Mouse (Mus musculus) midbrain, embryonic 16.5 days (tissue): ENCODE results near the gene Il34. TPM values are rescaled to one million over a fixed set of nuclear protein-coding genes. Genes with fewer than 3 reads are reported as not detected.

Experiments
- ATAC-seq: fragments of 200-750 bp; cut with Nextera tagmentation; 2 replicates; pipeline ENCODE4 v1.8.0; 2017; ENCODE audit warnings: moderate TSS enrichment
- H3K27ac ChIP-seq: fragments of 300-500 bp; sonication (generic); 2 replicates; pipeline ENCODE4 v1.5.1; 2014; ENCODE audit warnings: mild to moderate bottlenecking, low read length, mixed read lengths
- H3K27me3 ChIP-seq: fragments of 300-500 bp; sonication (generic); 2 replicates; pipeline ENCODE4 v1.6.1; 2014; ENCODE audit warnings: low read depth, low read length, mixed read lengths; ENCODE audit not compliant: control insufficient read depth, insufficient read depth
- H3K36me3 ChIP-seq: fragments of 300-500 bp; sonication (generic); 2 replicates; pipeline ENCODE4 v1.6.1; 2014; ENCODE audit warnings: mild to moderate bottlenecking, low read length, moderate library complexity, mixed read lengths; ENCODE audit not compliant: control insufficient read depth, insufficient read depth
- H3K4me1 ChIP-seq: fragments of 300-500 bp; sonication (generic); 2 replicates; pipeline ENCODE4 v1.6.1; 2014; ENCODE audit warnings: mild to moderate bottlenecking, low read length, mixed read lengths; ENCODE audit not compliant: control insufficient read depth, insufficient read depth
- H3K4me2 ChIP-seq: fragments of 300-500 bp; sonication (generic); 2 replicates; pipeline ENCODE4 v1.6.1; 2014; ENCODE audit warnings: mild to moderate bottlenecking, low read length, mixed read lengths
- H3K4me3 ChIP-seq: fragments of 300-500 bp; sonication (generic); 2 replicates; pipeline ENCODE4 v1.5.1; 2014; ENCODE audit warnings: low read depth, mild to moderate bottlenecking, low read length, moderate library complexity, mixed read lengths
- H3K9ac ChIP-seq: fragments of 300-500 bp; sonication (generic); 2 replicates; pipeline ENCODE4 v1.6.1; 2014; ENCODE audit warnings: low read depth, low read length, mixed read lengths
- H3K9me3 ChIP-seq: fragments of 300-500 bp; sonication (generic); replicated peaks from 2 replicates; pipeline ENCODE4 v1.6.1; 2014; ENCODE audit warnings: mild to moderate bottlenecking, low read length, mixed read lengths; ENCODE audit not compliant: control insufficient read depth, poor library complexity, severe bottlenecking
- WGBS: fragments of 180-500 bp; shearing (Covaris S2); extraction: QIAGEN DNeasy Blood & Tissue Kit; methylation state at CpG from one replicate; pipeline ENCODE4 v1.1.7; 2014; 5-methylcytosine and 5-hydroxymethylcytosine counted together
- polyA plus RNA-seq: library from polyadenylated mRNA; unstranded; fragments of >200 nt; fragmentation: Nextera tagmentation; extraction: Ambion mirVana; gene quantifications from 2 replicates; pipeline ENCODE4 v1.2.1, GENCODE M21; 2015

Gene Il34
- polyA plus RNA-seq, 1 experiment from 2014 or later, result 7.7 TPM

DNA sequence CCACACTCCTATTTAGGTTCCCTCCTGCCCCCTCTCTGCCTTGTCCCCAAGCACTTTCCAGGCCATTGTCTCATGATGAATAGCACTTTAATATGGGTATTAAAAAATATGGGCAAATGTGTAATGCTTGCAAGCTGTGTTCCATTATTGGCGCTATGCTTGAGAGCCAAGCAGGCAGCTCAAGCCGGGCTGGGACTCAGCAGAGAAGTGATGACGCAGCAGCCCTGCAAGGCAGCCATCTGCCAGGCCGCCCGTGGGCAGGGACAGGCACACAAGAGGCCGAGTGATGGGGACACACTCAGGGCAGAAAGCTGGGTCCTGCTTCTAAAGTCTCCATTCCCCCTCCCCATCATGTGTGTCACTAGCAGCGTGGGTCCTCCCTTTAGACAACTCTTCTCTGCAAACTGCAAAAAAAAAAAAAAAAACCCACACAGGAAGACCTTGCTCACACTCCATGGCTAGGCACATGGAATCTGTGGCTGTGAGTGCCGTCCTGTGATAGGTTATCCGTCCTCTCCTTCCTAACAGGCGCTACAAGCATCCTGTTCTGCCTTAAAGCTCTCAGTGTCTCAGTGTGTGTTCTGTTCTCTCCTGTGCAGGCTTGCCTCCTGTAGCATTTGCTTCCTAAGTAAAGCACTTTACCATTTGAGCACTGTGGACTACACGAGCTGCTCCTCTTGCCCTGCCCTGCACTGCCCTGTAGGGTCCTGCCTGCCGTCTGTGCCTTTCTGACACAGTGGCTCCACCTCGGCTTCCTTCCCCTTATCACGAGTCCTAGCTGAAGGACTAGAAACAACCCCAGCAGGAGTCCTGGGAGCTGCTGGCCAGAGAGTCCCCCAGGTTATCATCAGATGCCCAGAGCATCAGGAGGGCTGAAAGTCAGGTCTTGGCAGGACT lies 100.1 kb downstream of the Il34 start:
- WGBS, result 72% methylated on average over 14 of the region's 14 CpGs
- no peaks in the 10 kb centered on the region for H3K9me3 ChIP-seq
- no peak overlapping the region for H3K4me2 ChIP-seq
- no peak for ATAC-seq
- H3K4me1 ChIP-seq, result peaks cover 4% of the 10 kb centered on the region
- H3K27me3 ChIP-seq, result no peaks in the 10 kb centered on the region
- no peak overlapping the region for H3K27ac ChIP-seq
- H3K9ac ChIP-seq, result no peak overlapping the region
- no peak overlapping the region for H3K4me3 ChIP-seq
- H3K36me3 ChIP-seq, result no peaks in the 10 kb centered on the region

DNA sequence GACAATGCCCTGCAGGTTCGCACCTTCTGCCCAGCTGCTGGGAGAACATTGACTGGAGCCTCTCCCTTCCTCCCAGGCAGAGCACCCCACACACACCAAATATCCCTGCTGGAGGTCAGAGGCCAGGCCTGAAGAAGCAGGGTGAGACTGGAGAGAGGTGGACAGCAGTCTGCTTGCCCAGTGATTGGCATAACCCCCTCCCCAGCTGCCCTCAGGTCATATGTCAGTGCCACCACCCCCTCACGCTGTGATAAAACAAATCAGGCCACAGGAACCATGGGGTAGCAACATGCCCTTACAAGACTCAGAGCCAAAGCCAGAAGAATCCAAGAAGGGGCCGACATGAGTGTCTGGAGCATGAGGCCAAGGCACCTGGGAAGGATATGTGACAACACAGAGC lies 101.6 kb downstream of the Il34 start:
- Histone ChIP-seq H3K4me2 (no peak overlapping the region), H3K4me3 (no peak overlapping the region), H3K4me1 (peaks cover 4% of the 10 kb centered on the region), H3K9me3 (no peaks in the 10 kb centered on the region), H3K36me3 (no peaks in the 10 kb centered on the region), H3K27me3 (no peaks in the 10 kb centered on the region), H3K9ac (no peak overlapping the region), H3K27ac (no peak overlapping the region)
- no peak for ATAC-seq
- WGBS, result 86% methylated on average over 3 of the region's 3 CpGs

GRCm38 (mm10) chr8:110703460-110704061 lies 102.2 kb downstream of the Il34 start:
- no peak overlapping the region for H3K27ac ChIP-seq
- H3K27me3 ChIP-seq, result no peaks in the 10 kb centered on the region
- no peak overlapping the region for H3K4me3 ChIP-seq
- no peaks in the 10 kb centered on the region for H3K9me3 ChIP-seq
- H3K4me1 ChIP-seq, result peaks cover 4% of the 10 kb centered on the region
- 82% methylated on average over 9 of the region's 9 CpGs for WGBS
- no peaks in the 10 kb centered on the region for H3K36me3 ChIP-seq
- no peak for ATAC-seq
- no peak overlapping the region for H3K9ac ChIP-seq
- no peak overlapping the region for H3K4me2 ChIP-seq

- Histone ChIP-seq H3K27me3 (no peaks in the 10 kb centered on the region), H3K36me3 (no peaks in the 10 kb centered on the region), H3K9me3 (no peaks in the 10 kb centered on the region), H3K4me2 (no peak overlapping the region), H3K27ac (no peak overlapping the region), H3K4me1 (peaks cover 4% of the 10 kb centered on the region), H3K4me3 (no peak overlapping the region), H3K9ac (no peak overlapping the region)
- ATAC-seq, result no peak
- WGBS, result 49% methylated on average over 9 of the region's 9 CpGs
These were observed 102.9 kb downstream of the Il34 start for GRCm38 (mm10) chr8:110702636-110703459.

- Histone ChIP-seq H3K9me3 (no peaks in the 10 kb centered on the region), H3K27me3 (no peaks in the 10 kb centered on the region), H3K36me3 (0 out of 2 replicates have a peak, but pooled peaks cover 2% of the 10 kb centered on the region), H3K9ac (no peak overlapping the region), H3K4me3 (no peak overlapping the region), H3K4me2 (no peak overlapping the region), H3K4me1 (peaks cover 4% of the 10 kb centered on the region), H3K27ac (no peak overlapping the region)
- WGBS, result 88% methylated on average over 2 of the region's 2 CpGs
- no peak for ATAC-seq
These were observed 105.2 kb downstream of the Il34 start for GRCm38 (mm10) chr8:110700561-110700960.

- H3K27me3 ChIP-seq, result no peaks in the 10 kb centered on the region
- no peak for ATAC-seq
- no peaks in the 10 kb centered on the region for H3K9me3 ChIP-seq
- no peak overlapping the region for H3K9ac ChIP-seq
- no peak overlapping the region for H3K27ac ChIP-seq
- H3K4me3 ChIP-seq, result no peak overlapping the region
- H3K36me3 ChIP-seq, result 0 out of 2 replicates have a peak, but pooled peaks cover 2% of the 10 kb centered on the region
- H3K4me1 ChIP-seq, result peaks cover 13% of the 10 kb centered on the region
- H3K4me2 ChIP-seq, result no peak overlapping the region
- WGBS, result 86% methylated on average over 7 of the region's 7 CpGs
These were observed 106.2 kb downstream of the Il34 start for GRCm38 (mm10) chr8:110699501-110699900.

- Histone ChIP-seq H3K9ac (no peak overlapping the region), H3K4me1 (peaks cover 9% of the 10 kb centered on the region), H3K36me3 (0 out of 2 replicates have a peak, but pooled peaks cover 2% of the 10 kb centered on the region), H3K4me3 (no peak overlapping the region), H3K27ac (no peak overlapping the region), H3K4me2 (no peak overlapping the region), H3K9me3 (no peaks in the 10 kb centered on the region), H3K27me3 (no peaks in the 10 kb centered on the region)
- WGBS, result 83% methylated on average over 1 of the region's 1 CpGs
- ATAC-seq, result no peak
These were observed 107.6 kb downstream of the Il34 start for GRCm38 (mm10) chr8:110698098-110698497.

DNA sequence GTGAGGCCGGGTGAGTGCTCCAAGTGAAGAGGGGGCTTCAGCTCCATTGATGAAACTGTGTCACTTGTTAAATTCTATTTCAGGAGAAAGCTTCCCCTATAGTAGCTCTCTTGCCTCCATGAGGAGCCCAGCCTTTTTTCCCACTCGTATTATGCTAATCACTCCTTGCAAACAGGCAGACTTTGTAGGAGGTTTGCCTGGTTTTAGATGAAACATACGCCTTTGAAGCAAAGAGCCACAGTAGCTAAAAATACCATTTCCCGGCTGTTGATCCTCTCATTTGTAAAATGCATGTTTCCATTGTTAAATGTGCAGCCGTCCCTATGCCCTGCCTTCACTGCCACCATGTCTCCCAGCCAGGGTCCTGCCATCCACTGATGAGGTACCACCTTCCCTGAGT lies 108.2 kb downstream of the Il34 start:
- peaks cover 9% of the 10 kb centered on the region for H3K4me1 ChIP-seq
- 77% methylated on average over 5 of the region's 5 CpGs for WGBS

More for the DNA sequence above, 108.2 kb downstream of the Il34 start:
- Histone ChIP-seq H3K27ac (no peak overlapping the region), H3K9me3 (no peaks in the 10 kb centered on the region), H3K4me3 (no peak overlapping the region), H3K27me3 (no peaks in the 10 kb centered on the region), H3K36me3 (0 out of 2 replicates have a peak, but pooled peaks cover 2% of the 10 kb centered on the region), H3K9ac (no peak overlapping the region), H3K4me2 (no peak overlapping the region)
- ATAC-seq, result no peak
